Mouse (Mus musculus): ENCODE data around the gene Sept9.

DNA sequence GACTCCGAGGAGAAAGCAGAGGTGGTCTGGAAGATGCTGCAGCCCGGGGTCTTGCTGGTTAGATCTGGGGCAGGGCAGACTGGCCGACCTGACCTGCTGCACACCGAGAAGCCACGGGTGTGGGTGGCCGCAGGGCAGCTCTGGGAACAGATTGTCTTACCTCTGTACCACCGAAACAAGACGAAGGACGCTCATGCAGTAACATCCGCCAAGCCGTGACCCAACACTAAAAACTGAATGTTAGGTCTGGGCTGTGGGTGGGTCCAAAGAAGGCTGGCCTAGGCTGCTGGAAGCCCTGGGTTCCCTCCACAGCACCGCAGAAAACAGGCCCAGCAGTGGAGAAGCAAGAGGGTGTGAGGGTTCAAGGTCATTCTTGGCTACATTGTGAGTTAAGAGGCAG is 38.7 kb upstream of the Sept9 start:
- TF ChIP-seq CTCF (IDR thresholded peaks at IDR 0.05; ENCODE audit: low read depth) (no peak), EP300 (IDR thresholded peaks at IDR 0.05; ENCODE audit: low read depth) (no peak)
